Mouse (Mus musculus): ENCODE results near the gene Immp2l. TPM values are rescaled to one million over a fixed set of nuclear protein-coding genes. Genes with fewer than 3 reads are reported as not detected.

Immp2l gene
- polyA plus RNA-seq, 1 experiment from 2014 or later = 9.4 TPM

GRCm38 (mm10) chr12:41946536-41946935 lies 922.6 kb downstream of the Immp2l start:
- no peak overlapping the region for H3K27ac ChIP-seq (ENCODE audit: low read length)
- no peaks in the 10 kb centered on the region for H3K36me3 ChIP-seq (ENCODE audit: control insufficient read depth, insufficient read depth)
- no peaks in the 10 kb centered on the region for H3K9me3 ChIP-seq (replicated peaks; ENCODE audit: control insufficient read depth, low read length)
- H3K27me3 ChIP-seq (ENCODE audit: control insufficient read depth, insufficient read depth, low read length) = no peaks in the 10 kb centered on the region
- H3K9ac ChIP-seq (ENCODE audit: low read length) = no peak overlapping the region
- no peak overlapping the region for H3K4me3 ChIP-seq (ENCODE audit: low read length)
- ATAC-seq (replicated peaks; ENCODE audit: extremely low read depth, insufficient read depth, low FRiP score) = no peak
- H3K4me1 ChIP-seq (ENCODE audit: control insufficient read depth, insufficient read depth, low read length) = no peaks in the 10 kb centered on the region
- no peak overlapping the region for H3K4me2 ChIP-seq (ENCODE audit: low read depth, low read length)

- ATAC-seq (replicated peaks; ENCODE audit: extremely low read depth, insufficient read depth, low FRiP score) = no peak
- Histone ChIP-seq H3K4me2 (ENCODE audit: low read depth, low read length) (no peak overlapping the region), H3K36me3 (ENCODE audit: control insufficient read depth, insufficient read depth) (no peaks in the 10 kb centered on the region), H3K27me3 (ENCODE audit: control insufficient read depth, insufficient read depth, low read length) (no peaks in the 10 kb centered on the region), H3K27ac (ENCODE audit: low read length) (no peak overlapping the region), H3K9ac (ENCODE audit: low read length) (no peak overlapping the region), H3K4me3 (ENCODE audit: low read length) (no peak overlapping the region), H3K9me3 (replicated peaks; ENCODE audit: control insufficient read depth, low read length) (no peaks in the 10 kb centered on the region), H3K4me1 (ENCODE audit: control insufficient read depth, insufficient read depth, low read length) (no peaks in the 10 kb centered on the region)
- 68% methylated on average over 1 of the region's 1 CpGs for WGBS
These were observed 925.5 kb downstream of the Immp2l start for GRCm38 (mm10) chr12:41949409-41949808.

- Histone ChIP-seq H3K36me3 (ENCODE audit: control insufficient read depth, insufficient read depth) (no peaks in the 10 kb centered on the region), H3K4me2 (ENCODE audit: low read depth, low read length) (no peak overlapping the region), H3K4me1 (ENCODE audit: control insufficient read depth, insufficient read depth, low read length) (no peaks in the 10 kb centered on the region), H3K27ac (ENCODE audit: low read length) (no peak overlapping the region), H3K9ac (ENCODE audit: low read length) (no peak overlapping the region), H3K27me3 (ENCODE audit: control insufficient read depth, insufficient read depth, low read length) (no peaks in the 10 kb centered on the region), H3K4me3 (ENCODE audit: low read length) (no peak overlapping the region), H3K9me3 (replicated peaks; ENCODE audit: control insufficient read depth, low read length) (no peaks in the 10 kb centered on the region)
- WGBS = 82% methylated on average over 6 of the region's 6 CpGs
- no peak for ATAC-seq (replicated peaks; ENCODE audit: extremely low read depth, insufficient read depth, low FRiP score)
These were observed 926.0 kb downstream of the Immp2l start for GRCm38 (mm10) chr12:41949841-41950241.

GRCm38 (mm10) chr12:41950726-41951125 lies 926.8 kb downstream of the Immp2l start:
- H3K27me3 ChIP-seq (ENCODE audit: control insufficient read depth, insufficient read depth, low read length) = no peaks in the 10 kb centered on the region
- H3K9me3 ChIP-seq (replicated peaks; ENCODE audit: control insufficient read depth, low read length) = no peaks in the 10 kb centered on the region
- H3K4me3 ChIP-seq (ENCODE audit: low read length) = no peak overlapping the region
- no peak for ATAC-seq (replicated peaks; ENCODE audit: extremely low read depth, insufficient read depth, low FRiP score)
- no peak overlapping the region for H3K27ac ChIP-seq (ENCODE audit: low read length)
- no peak overlapping the region for H3K9ac ChIP-seq (ENCODE audit: low read length)
- H3K4me1 ChIP-seq (ENCODE audit: control insufficient read depth, insufficient read depth, low read length) = no peaks in the 10 kb centered on the region
- WGBS = 85% methylated on average over 2 of the region's 2 CpGs
- H3K4me2 ChIP-seq (ENCODE audit: low read depth, low read length) = no peak overlapping the region
- no peaks in the 10 kb centered on the region for H3K36me3 ChIP-seq (ENCODE audit: control insufficient read depth, insufficient read depth)

- no peaks in the 10 kb centered on the region for H3K4me1 ChIP-seq (ENCODE audit: control insufficient read depth, insufficient read depth, low read length)
- no peak overlapping the region for H3K9ac ChIP-seq (ENCODE audit: low read length)
- ATAC-seq (replicated peaks; ENCODE audit: extremely low read depth, insufficient read depth, low FRiP score) = no peak
- H3K27ac ChIP-seq (ENCODE audit: low read length) = no peak overlapping the region
- H3K4me2 ChIP-seq (ENCODE audit: low read depth, low read length) = no peak overlapping the region
- H3K9me3 ChIP-seq (replicated peaks; ENCODE audit: control insufficient read depth, low read length) = no peaks in the 10 kb centered on the region
- H3K27me3 ChIP-seq (ENCODE audit: control insufficient read depth, insufficient read depth, low read length) = no peaks in the 10 kb centered on the region
- H3K36me3 ChIP-seq (ENCODE audit: control insufficient read depth, insufficient read depth) = no peaks in the 10 kb centered on the region
- 28% methylated on average over 4 of the region's 4 CpGs for WGBS
- no peak overlapping the region for H3K4me3 ChIP-seq (ENCODE audit: low read length)
These were observed 937.1 kb downstream of the Immp2l start for GRCm38 (mm10) chr12:41961038-41961437.

GRCm38 (mm10) chr12:41991408-41991807 lies 967.5 kb downstream of the Immp2l start:
- no peak overlapping the region for H3K4me2 ChIP-seq (ENCODE audit: low read depth, low read length)
- H3K9ac ChIP-seq (ENCODE audit: low read length) = no peak overlapping the region
- H3K4me3 ChIP-seq (ENCODE audit: low read length) = no peak overlapping the region
- no peaks in the 10 kb centered on the region for H3K36me3 ChIP-seq (ENCODE audit: control insufficient read depth, insufficient read depth)
- H3K4me1 ChIP-seq (ENCODE audit: control insufficient read depth, insufficient read depth, low read length) = no peaks in the 10 kb centered on the region
- no peak overlapping the region for H3K27ac ChIP-seq (ENCODE audit: low read length)
- WGBS = 69% methylated on average over 1 of the region's 1 CpGs
- H3K9me3 ChIP-seq (replicated peaks; ENCODE audit: control insufficient read depth, low read length) = no peaks in the 10 kb centered on the region
- no peak for ATAC-seq (replicated peaks; ENCODE audit: extremely low read depth, insufficient read depth, low FRiP score)
- no peaks in the 10 kb centered on the region for H3K27me3 ChIP-seq (ENCODE audit: control insufficient read depth, insufficient read depth, low read length)
